Mouse (Mus musculus) adrenal gland, adult 8-10 months (tissue): ENCODE results near the gene Ptpra. TPM values are rescaled to one million over a fixed set of nuclear protein-coding genes. Genes with fewer than 3 reads are reported as not detected.

Source experiments
- DNase-seq: peaks from one replicate; pipeline ENCODE4 v3.0.0; 2022
- total RNA-seq, 4 experiments: library from RNA; stranded (reverse); gene quantifications; 2 replicates each; pipeline ENCODE4 v1.2.4; 2022

Gene Ptpra
- total RNA-seq, 4 experiments from 2014 or later = 150 to 167 (median 158) TPM

- DNase-seq = no peak
Measured at GRCm38 (mm10) chr2:130448449-130448848, 1.6 kb upstream of the Ptpra start.

- DNase-seq = no peak
Measured at GRCm38 (mm10) chr2:130449021-130449793, 871 bp upstream of the Ptpra start.

DNA sequence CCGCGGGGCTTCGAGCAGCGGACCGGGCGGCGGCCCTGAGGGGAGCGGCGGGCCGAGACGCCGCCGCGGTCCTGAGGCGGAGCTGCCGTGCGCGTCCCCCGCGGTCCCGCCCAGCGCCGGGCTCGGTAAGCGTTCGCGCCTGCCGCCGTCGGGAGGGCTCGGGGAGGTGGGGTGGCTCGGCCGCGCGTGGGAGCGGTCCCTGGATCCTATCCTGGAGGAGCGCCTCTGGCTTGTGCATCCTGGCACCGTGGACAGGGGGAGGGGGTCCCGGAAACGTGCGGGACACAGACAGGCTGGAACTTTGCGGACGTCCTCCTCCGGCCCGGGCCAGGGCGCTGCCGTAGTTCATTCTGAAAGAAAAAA lies 337 bp downstream of the Ptpra start:
- DNase-seq = peak; percentile 58

GRCm38 (mm10) chr2:130451086-130451726 lies 1.1 kb downstream of the Ptpra start:
- DNase-seq = no peak

DNA sequence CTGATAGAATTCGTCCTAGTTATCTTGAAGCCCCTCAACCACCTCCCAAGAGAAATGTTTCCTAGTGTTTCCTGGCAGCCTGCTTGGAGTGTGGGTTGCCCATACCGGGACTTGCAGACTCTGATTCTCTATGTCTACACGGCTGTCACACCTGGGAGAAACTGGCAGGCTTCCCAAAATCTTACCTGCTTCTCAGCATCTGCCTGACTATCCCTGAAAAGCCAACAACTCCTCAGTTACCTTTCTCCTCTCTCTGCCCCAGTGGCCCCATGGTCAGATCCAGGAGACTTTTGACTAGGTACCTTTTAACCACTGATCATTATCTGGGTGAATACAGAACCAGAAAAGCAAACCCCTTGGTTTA lies 1.6 kb downstream of the Ptpra start:
- DNase-seq = no peak

- DNase-seq = no peak
Measured at GRCm38 (mm10) chr2:130452266-130452665, 2.2 kb downstream of the Ptpra start.

- no peak for DNase-seq
Measured at GRCm38 (mm10) chr2:130453421-130453820, 3.3 kb downstream of the Ptpra start.

DNA sequence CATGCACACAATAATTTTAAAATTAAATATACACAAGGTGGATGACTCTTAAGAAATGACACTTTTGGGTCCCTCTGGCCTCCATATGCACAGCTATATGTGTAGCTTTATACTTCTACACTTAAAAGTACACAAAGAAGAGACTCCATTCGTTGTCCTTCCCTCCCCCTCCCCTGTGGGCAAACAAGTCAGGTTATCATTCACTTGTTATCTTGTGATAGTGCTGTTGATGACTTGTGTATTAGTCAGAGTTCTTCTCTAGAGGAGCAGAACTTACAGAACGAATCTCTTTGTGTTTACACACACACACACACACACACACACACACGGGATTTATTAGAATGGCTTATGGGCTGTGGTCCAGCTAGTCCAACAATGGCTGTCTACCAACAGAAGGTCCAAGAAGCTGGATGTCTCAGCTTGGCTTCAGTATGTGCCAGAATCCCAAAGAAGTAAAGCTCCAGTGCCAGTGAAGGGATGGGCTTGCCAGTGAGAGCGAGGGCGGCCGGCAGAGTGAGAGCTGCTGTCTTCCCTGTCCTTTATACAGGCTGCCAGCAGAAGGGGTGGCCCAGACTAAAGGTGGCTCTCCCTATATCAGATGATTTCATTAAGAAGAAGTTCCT lies 4.8 kb downstream of the Ptpra start:
- no peak for DNase-seq

- DNase-seq = no peak
Measured at GRCm38 (mm10) chr2:130457871-130458270, 7.8 kb downstream of the Ptpra start.

- no peak for DNase-seq
Measured at GRCm38 (mm10) chr2:130459576-130459975, 9.5 kb downstream of the Ptpra start.

- no peak for DNase-seq
Measured at GRCm38 (mm10) chr2:130461287-130462071, 11.4 kb downstream of the Ptpra start.

- DNase-seq = no peak
Measured at GRCm38 (mm10) chr2:130466438-130466837, 16.4 kb downstream of the Ptpra start.

DNA sequence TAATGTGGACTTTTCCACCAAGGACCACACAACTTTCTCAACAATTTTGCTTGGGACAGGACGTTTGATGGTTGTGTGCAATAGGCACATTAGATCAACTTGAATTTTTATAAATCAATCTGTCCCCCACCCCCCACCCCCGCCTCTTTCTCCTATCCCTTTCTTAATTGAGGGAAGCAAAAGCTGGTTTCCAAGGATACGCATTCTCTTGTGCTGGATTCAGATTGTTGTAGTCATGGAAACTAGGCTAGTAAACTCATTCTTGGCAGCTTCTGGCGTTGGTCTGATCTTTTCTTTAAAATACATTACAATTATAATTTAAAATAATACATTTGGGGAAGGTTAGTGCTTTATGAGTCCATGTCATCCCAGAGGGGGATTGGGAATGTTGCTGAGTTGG lies 19.3 kb downstream of the Ptpra start:
- DNase-seq = no peak

- no peak for DNase-seq
Measured at GRCm38 (mm10) chr2:130469935-130470334, 19.9 kb downstream of the Ptpra start.

DNA sequence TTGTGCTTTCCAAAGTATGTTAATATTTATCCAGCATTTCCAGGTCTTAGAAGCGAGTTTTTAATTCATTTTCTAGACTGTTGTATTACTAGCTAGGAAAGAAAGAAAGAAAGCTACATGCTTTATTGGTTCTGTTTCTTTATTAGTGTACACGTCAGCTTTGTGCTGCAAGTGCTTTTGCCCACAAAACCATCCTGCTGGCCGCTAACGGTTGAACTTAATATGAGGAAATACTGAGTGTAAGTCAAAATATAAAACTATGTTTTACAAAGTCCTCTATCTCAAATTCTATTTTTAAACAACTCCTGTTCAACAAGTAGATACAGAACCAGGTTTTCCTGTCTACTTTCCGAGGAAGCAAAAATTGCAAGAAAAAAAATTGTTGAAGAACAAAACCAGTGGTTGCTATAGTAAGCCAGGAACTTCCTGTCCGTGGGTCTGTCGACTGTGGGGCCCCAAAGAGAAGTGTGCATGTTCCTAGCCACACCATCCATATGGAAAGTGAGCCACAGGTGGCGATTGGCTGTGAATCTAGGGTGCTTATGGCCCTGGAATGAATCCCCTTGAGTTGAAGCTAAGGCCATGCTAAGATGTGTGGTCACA lies 22.9 kb downstream of the Ptpra start:
- no peak for DNase-seq

DNA sequence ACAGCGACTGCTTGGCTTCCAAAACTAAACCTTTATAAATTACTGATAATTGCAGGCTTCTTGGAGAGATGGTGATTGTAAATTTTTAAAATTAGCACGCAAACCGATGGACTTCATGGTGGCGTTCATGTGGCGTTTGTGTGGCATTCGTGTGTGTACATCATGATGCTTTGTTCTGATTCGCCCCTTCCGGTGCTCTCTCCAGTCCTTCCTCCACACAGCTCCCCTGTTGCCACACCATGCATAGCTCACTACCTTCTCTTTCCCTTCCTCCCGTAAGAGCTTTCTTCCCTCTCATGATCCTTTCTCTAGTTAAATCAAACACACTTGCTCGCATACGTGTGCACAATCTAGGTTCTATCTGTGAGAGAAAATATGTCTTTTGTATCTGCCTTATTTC lies 25.7 kb downstream of the Ptpra start:
- DNase-seq = no peak

DNA sequence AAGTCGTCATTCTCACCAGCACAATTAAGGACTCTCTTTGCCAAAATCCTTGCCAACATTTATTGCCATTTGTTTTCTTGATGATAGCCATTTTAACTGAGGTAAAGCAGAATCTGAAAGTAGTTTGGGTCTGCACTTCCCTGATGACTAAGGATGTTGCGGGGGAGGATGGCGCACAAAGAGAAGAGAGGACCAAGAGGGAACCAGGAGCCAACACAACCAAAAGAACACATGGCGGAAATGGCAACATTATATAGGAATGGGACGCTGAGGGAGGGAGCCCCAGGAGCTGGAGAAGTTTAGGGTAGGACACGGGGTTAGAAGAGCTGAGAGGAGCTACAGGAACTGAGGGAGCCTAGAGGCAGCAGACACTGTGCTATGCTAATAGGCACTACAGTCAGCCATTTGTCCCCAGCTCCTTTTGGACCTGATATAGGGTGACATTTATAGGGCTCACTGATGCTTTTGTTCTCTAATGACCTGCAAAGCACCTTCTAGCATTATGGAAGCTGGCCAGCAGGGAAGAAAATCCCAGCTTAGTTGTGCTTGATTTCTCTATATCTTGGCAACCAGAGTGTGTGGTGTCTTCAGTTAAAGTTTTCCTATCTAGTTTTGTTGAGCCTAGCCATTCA lies 26.7 kb downstream of the Ptpra start:
- DNase-seq = no peak

- DNase-seq = no peak
Measured at GRCm38 (mm10) chr2:130482177-130482576, 32.1 kb downstream of the Ptpra start.

DNA sequence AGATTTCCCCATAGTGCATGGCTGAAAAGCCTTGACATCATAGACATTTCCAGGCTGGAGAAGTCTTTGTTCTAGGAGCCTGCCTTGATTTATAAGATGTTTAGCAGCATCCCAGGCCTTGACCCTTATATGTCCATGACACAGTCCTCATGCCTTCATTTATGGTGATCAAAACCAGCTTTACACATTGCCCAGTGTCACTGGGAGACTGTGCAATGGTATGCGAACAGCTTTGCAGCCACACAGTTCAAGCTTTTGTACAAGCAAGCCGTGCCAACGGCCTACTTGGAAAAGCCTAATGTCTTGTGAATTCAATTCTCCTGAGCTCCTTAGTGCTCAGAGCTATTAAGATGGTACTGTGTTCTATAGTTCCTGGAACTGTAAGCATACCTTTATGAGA lies 32.6 kb downstream of the Ptpra start:
- DNase-seq = no peak

- no peak for DNase-seq
Measured at GRCm38 (mm10) chr2:130484206-130484605, 34.1 kb downstream of the Ptpra start.

- DNase-seq = no peak
Measured at GRCm38 (mm10) chr2:130488002-130488401, 37.9 kb downstream of the Ptpra start.

- no peak for DNase-seq
Measured at GRCm38 (mm10) chr2:130488600-130488999, 38.5 kb downstream of the Ptpra start.
